Mouse (Mus musculus) monocyte, adult 5-6 weeks (primary cell): ENCODE data around the gene Glis1. TPM values are rescaled to one million over a fixed set of nuclear protein-coding genes. Genes with fewer than 3 reads are reported as not detected.

Source experiments
- ATAC-seq: fragments of 153-309, 156-312 bp; replicated peaks from 2 replicates; pipeline ENCODE4 v1.8.0; 2017; ENCODE audit warnings: mild to moderate bottlenecking; ENCODE audit not compliant: low TSS enrichment, insufficient number of reproducible peaks, severe bottlenecking, poor library complexity, low FRiP score
- total RNA-seq: library from RNA; stranded (forward); fragments of 200-1000, 200-491, 200-594 nt; gene quantifications from 3 replicates; pipeline ENCODE4 v1.2.3, GENCODE M21; 2017

Glis1 gene
- total RNA-seq: 0.19 TPM in 1 of 3 replicates, not detected in the others

DNA sequence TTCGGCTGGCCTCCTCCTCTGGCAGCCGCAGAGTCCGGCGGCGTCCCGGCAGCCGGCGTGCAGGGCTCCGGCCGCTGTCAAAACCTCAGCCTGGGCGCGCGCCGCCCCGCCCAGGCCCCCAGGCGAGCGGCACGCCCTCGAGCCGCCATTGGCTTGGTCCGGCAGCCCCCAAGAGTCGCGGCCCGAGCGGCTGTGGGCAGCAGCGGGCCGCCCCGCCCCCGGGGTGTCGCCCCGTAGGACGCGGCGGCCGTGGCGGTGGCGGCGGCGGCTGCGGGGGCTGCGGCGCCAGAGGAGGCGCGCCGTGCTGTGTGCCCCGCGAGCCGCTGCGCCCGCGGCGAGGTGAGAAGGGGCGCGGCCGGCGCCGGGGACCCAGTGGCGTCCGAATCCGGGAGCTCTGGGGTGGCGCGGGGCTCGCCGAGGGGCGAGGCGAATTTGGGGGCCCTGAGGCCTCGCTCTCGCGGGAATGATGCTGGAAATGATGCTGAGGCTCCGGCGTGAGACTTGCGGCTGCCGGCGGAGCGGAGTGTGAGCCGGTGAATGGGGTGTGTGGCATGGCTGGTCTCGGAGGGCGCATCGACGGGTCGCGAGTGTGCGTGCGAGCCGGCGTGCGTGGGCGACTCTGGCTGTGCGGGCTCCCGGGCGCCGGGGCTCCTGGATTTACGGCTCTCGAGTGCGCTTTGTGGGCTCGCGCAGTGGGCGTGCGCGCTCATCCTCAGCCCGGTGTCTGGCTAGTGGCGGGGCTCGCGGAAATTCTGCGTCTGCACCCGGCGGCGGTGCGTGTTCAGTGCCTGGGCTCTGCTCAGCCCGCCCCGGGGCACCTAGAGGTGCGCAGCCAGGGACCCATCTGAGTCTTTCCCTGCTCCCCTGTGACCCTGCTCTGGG is at the start of gene Glis1:
Gene Glis1, plus strand, starts transcription at position 236 of the 882 bp plus-strand sequence.
- ATAC-seq: no peak

DNA sequence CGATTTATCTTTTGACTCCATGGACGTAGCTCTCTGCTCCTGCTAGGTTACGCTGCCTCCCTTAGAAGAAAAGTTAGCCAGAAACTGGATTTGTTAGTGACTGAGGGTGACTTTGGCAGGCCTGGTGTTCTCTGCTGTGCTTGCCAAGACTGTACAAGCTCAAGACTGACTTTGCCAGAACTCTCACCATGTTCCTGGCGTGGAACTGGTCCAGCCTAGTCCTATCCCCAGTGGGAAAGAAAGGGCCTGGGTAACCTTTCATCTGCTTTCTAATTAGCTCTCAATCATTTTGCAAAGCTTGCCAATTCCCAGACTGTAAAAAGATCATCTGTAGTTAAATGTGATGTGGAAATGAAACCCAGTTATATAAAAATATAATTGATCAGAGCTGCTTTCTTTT is 47.4 kb upstream of the Glis1 start:
- ATAC-seq: no peak

DNA sequence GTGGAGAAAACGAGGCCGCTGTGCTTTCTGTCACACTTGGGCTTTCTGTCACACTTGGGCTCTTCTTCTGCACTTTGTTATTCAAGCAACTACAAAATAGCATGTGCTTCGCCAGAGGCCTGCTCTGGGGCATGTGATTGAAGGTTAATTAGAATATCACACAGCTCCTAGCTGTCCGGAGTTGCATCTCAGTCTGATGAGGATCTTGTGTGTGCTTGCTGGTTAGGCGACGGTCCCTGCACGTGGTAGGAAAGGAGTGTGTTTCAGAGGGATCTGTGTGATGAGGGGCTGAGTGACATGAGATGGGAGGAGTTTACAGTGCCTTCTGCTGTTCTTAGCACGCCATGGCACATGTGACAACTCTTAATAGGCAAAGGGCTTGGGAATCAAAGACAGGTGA is 46.9 kb upstream of the Glis1 start:
- ATAC-seq: no peak

GRCm38 (mm10) chr4:107388291-107388690 is 46.1 kb upstream of the Glis1 start:
- ATAC-seq: no peak

DNA sequence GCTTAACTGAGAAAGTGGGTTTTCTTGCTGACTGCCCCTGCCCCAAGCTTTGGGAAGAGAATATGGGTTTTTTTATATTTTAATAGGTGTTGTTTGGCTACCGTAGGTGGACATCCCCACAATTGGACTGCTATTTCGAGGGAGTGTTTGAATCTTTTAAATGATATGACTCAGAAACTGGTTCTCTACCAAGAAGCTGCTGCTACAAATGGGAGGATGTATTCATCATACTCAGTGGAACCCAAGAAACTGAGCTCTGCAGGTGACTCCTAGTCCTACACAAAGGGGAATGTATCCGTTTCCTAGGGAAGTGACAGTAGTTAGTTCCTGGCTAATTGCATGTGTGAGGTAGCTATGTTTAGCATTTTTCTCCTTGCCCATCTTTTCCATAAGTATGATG is 45.0 kb upstream of the Glis1 start:
- no peak for ATAC-seq

- no peak for ATAC-seq
These were observed 40.6 kb upstream of the Glis1 start for GRCm38 (mm10) chr4:107393771-107394170.

- ATAC-seq: no peak
These were observed 14.2 kb upstream of the Glis1 start for GRCm38 (mm10) chr4:107420202-107420601.

DNA sequence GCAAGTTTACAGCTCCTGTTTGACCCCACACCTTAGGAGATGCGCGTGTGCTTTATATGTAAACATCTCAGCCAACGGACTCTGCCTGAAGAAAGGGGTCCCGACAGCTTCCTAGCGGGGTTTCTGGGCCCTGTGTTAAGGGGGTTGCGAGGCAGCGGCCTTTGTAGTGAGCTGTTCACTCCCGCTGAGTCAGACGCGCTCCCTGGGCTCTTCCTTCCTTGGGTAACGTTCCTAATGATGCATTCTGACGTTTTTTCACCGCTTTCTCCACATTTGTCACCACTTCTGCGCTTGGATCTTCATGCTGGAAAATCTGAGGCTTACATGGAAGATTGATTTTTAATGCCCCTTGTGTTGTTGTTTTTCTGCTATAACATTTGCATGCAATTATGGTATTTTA is 12.7 kb upstream of the Glis1 start:
- no peak for ATAC-seq

- ATAC-seq: no peak
These were observed 12.2 kb upstream of the Glis1 start for GRCm38 (mm10) chr4:107422176-107422575.

GRCm38 (mm10) chr4:107425616-107426015 is 8.8 kb upstream of the Glis1 start:
- no peak for ATAC-seq

GRCm38 (mm10) chr4:107426631-107427030 is 7.8 kb upstream of the Glis1 start:
- ATAC-seq: no peak

- ATAC-seq: no peak
These were observed 1.7 kb upstream of the Glis1 start for GRCm38 (mm10) chr4:107432717-107433116.

DNA sequence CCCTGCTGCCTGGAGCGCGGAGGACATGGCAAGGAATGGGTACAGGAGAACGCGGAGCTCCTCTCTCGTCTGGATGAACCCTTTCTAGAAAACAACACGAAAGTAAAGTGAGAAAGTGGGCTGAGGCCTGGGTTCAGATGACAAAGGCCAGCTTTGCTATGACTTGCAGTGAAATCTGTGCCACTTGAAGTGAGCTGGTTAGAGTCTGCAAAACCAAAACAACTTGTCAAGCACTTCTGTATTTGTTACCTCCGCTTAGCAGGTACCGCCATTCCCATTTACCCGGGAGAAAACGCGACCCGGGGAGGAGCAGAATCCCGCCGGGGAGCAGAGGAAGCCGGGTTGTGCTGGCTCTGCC is 414 bp upstream of the Glis1 start:
- no peak for ATAC-seq

DNA sequence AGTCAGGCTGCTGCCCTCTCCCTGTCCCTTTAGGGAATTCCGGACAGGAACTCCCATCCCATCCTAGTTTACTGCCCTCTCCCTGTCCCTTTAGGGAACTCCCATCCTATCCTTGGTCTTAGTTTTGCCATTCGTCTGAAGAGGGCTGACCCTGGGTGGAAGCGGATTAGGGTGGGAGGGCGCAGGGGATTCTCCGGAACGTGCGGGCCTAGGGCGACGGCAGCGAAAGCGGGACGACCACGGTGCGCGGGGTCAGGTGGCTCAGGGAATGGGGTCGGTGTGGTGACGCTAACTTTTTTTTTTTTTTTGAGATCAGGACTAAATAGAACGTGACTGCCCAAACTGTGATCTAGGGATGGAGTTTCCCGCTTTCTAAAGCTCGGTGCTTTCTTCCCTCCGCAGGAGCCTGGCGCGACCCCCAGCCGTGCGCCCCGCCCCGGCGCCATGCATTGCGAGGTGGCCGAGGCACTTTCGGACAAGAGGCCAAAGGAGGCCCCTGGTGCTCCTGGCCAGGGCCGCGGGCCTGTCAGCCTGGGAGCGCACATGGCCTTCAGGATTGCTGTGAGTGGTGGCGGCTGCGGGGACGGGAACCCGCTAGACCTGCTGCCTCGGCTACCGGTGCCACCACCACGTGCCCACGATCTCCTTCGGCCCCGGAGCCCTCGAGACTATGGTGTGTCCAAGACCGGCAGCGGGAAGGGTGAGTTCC is 1.0 kb downstream of the Glis1 start:
- no peak for ATAC-seq

GRCm38 (mm10) chr4:107436476-107436875 is 2.1 kb downstream of the Glis1 start:
- ATAC-seq: no peak

GRCm38 (mm10) chr4:107438741-107439140 is 4.3 kb downstream of the Glis1 start:
- no peak for ATAC-seq

GRCm38 (mm10) chr4:107440306-107440705 is 5.9 kb downstream of the Glis1 start:
- ATAC-seq: no peak

- no peak for ATAC-seq
These were observed 7.9 kb downstream of the Glis1 start for GRCm38 (mm10) chr4:107442288-107442687.

- ATAC-seq: no peak
These were observed 8.6 kb downstream of the Glis1 start for GRCm38 (mm10) chr4:107442891-107443483.

- no peak for ATAC-seq
These were observed 9.2 kb downstream of the Glis1 start for GRCm38 (mm10) chr4:107443621-107444020.
